Mouse (Mus musculus) kidney, postnatal 25 days (tissue): ENCODE results near the gene Eif3i.

Experiments
- DNase-seq, 2 experiments: peaks; one replicate each; pipeline ENCODE4 v3.0.0; 2021; ENCODE audit warnings: mixed read lengths in 2 of 2

Gene Eif3i

GRCm38 (mm10) chr4:129618786-129619691 is 18.6 kb upstream of the Eif3i start, which contains the start of gene Iqcc:
Iqcc (minus strand) TSS chr4:129619099.
- DNase-seq: peak; percentile 97 to 98

- no peak for DNase-seq
Observed at GRCm38 (mm10) chr4:129618031-129618430, 17.6 kb upstream of the Eif3i start.

- no peak for DNase-seq
Observed at GRCm38 (mm10) chr4:129617121-129617641, 16.7 kb upstream of the Eif3i start.

- DNase-seq: no peak
Observed at GRCm38 (mm10) chr4:129616631-129617030, 16.2 kb upstream of the Eif3i start.

GRCm38 (mm10) chr4:129615801-129616290 is 15.4 kb upstream of the Eif3i start:
- no peak for DNase-seq

GRCm38 (mm10) chr4:129614093-129614492 is 13.6 kb upstream of the Eif3i start, which contains the start of gene Dcdc2b:
Dcdc2b (minus strand) TSS chr4:129614257.
- no peak for DNase-seq

- DNase-seq: no peak
Observed at GRCm38 (mm10) chr4:129610472-129610871, 10.0 kb upstream of the Eif3i start.

GRCm38 (mm10) chr4:129610026-129610425 is 9.6 kb upstream of the Eif3i start:
- DNase-seq: peak in 1 of 2 experiments; percentile 25

GRCm38 (mm10) chr4:129609139-129609631 is 8.7 kb upstream of the Eif3i start:
- DNase-seq: peak in 1 of 2 experiments; percentile 37

- peak; percentile 87 to 89 for DNase-seq
Observed at GRCm38 (mm10) chr4:129608426-129609025, 8.1 kb upstream of the Eif3i start.

- no peak for DNase-seq
Observed at GRCm38 (mm10) chr4:129588865-129589264, 11.6 kb downstream of the Eif3i start.

GRCm38 (mm10) chr4:129586943-129587342 is 13.5 kb downstream of the Eif3i start:
- peak; percentile 49 to 60 for DNase-seq

- DNase-seq: no peak
Observed at GRCm38 (mm10) chr4:129585773-129586172, 14.7 kb downstream of the Eif3i start.

- peak; percentile 92 to 96 for DNase-seq
Observed at GRCm38 (mm10) chr4:129584884-129585608, 15.4 kb downstream of the Eif3i start.

GRCm38 (mm10) chr4:129584370-129584769 is 16.1 kb downstream of the Eif3i start:
- no peak for DNase-seq

GRCm38 (mm10) chr4:129582251-129582650 is 18.2 kb downstream of the Eif3i start:
- no peak for DNase-seq

GRCm38 (mm10) chr4:129580347-129580746 is 20.1 kb downstream of the Eif3i start:
- no peak for DNase-seq

GRCm38 (mm10) chr4:129578466-129578865 is 22.0 kb downstream of the Eif3i start, which contains the start of gene Fam167b:
Fam167b (minus strand) TSS chr4:129578549.
- peak; percentile 76 to 88 for DNase-seq

- no peak for DNase-seq
Observed at GRCm38 (mm10) chr4:129577688-129578087, 22.8 kb downstream of the Eif3i start.

- DNase-seq: peak; percentile 86 to 88
Observed at GRCm38 (mm10) chr4:129576863-129577491, 23.5 kb downstream of the Eif3i start.

GRCm38 (mm10) chr4:129575171-129575844 is 25.1 kb downstream of the Eif3i start:
- peak; percentile 37 to 73 for DNase-seq
